Mouse (Mus musculus) common myeloid progenitor, adult 5-6 weeks (primary cell): ENCODE measurements at regions not wholly inside any gene's neighbourhood (a gene's known extent, or its start where the extent isn't known, plus 50 kb on each side); places are given as distances from the start of the nearest gene placed in this dataset.

ENCODE experiments used
- ATAC-seq: replicated peaks from 2 replicates; pipeline ENCODE4 v1.8.0; 2016; ENCODE audit warnings: low read depth, mild to moderate bottlenecking, moderate TSS enrichment, inconsistent platforms; ENCODE audit not compliant: poor library complexity, severe bottlenecking

DNA sequence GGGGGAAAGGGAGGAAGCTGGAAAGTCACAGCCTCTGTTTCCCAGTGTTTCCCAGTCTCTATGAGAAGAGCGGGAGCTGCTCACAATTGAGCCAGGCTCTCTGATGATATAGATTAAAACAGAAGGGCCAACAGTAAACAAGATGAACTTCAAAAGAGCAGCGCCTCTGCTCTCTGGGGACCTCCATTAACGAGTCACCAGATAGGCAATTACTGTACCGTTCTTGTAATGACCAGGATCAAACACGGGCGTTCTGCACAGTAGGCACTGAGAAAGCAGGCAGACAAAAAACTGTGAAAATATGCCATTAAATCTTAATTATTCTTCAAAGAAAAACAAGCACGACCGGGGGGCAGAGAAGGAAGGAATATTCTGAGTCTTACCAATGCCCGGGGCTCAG is 766.8 kb downstream of the Tmem114 start:
- ATAC-seq, result no peak

DNA sequence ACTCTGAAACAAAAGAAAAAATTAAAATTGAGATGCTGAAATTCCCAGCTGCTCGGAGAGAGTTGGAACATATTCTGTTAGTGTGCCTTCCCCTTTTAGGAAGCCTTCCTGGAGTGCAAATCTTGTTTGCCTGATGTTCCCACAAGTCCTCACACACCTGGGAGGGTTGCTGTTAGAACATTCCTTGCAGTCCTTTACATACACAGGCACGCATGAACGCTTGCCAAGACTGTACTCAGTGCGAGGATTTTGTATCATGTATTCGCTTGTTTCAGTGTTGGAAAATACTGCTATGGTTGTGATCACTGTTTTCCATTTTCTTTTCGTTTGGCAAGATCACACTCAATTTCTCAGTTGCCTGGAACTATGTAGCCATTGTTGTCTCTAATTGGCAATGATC is 770.5 kb downstream of the Tmem114 start:
- no peak for ATAC-seq

DNA sequence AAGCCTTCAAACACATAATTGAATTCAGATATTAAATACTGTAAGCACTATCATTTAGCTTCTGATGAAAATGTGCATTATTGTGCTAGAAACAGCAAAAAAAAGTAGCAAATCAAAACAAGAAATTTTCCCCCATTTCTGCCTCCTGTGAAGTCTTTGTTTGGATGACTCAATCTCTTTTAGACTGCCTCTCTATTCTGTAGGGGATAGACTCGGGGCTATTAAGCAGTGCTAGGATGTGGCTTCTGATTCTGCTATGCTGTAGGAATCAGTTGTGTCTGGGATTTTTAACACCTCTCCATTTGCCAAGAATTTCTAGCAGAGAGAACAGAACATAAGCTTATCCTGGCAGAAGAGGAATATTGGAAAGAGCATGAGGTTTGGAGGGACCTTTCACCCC is 775.2 kb downstream of the Tmem114 start:
- ATAC-seq, result no peak

DNA sequence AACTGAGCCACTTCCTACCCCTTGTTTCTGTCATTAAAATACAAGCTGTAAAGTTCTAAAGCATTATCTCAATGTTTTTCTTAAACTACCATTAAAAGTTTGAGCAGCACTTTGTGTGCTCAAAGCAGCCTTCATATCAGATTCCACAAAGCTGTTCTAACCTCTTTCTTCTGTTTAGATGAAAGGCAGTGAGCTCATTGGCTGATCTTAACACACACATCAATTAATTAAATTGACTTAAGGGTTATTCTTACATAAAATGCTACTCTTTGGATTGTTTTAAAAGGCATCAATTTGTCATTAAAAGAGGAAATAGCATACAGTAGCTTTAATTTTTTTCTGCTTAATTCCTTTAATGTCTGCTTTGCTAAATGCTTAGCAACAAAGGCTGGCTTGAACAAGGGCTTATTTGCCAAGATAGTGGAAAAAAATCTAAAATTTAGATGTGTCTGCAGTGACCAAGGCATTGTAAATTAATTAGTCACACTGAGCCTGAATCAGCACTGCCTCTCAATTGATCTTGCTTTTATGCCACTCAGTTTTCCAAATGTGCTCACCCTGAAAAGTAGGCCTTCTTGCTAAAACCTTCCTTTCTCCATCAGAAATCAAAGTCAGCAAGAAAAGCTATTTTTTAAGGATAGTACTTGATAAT is 777.5 kb downstream of the Tmem114 start:
- ATAC-seq, result no peak

DNA sequence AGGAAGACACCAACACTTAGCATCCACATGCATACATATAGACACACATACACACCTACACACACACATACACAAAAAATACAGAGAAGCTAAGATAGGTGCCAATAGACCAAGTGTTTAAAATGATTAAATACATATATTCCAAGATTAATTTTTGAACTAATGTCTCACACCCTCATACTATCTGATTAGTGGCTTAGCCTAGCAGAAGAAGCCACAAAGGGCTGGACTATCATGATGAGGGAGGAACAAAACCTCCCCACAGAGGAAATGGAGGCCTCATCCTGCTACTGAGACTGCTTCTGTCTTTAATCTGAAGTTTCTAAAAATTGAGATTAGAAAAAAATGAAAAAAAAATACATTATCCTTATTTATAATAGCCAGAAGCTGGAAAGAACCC is 780.6 kb downstream of the Tmem114 start:
- no peak for ATAC-seq

DNA sequence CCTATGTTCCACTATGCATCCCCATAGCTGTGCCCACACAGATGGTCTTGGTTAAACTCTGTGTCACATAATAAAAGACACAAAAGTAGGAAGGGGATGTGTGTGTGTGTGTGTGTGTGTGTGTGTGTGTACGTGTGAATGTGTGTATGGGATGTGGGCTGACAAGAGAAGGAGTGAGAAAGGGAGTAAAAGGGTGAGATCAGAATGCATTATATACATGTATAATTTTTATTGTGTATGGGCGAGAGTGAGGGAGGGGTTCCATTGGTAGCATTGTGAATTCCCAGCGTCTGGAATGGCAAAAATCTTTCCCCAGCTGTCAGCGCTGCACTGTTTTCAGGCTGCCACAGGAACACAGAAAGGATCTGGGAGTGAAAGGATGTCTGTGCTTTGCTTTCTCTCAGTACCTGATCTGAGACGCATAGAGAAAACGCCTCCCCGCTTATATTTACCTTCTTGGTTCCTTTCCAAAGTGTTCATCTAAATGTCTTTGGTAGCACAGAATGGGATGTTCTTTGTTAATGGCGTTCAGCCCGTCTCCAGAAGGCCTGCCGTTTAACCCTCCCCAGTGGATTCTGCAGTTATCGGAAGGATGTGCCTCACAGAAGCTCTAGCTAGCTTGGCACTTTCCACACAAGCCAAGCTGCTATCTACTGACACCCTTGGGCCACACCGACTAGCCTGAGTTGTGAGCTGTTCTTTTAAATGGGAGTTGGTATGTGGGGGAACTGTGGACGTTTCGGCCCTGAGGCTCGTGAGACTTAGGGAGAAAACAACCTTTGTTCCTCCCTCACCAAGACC is 785.8 kb downstream of the Tmem114 start:
- no peak for ATAC-seq

DNA sequence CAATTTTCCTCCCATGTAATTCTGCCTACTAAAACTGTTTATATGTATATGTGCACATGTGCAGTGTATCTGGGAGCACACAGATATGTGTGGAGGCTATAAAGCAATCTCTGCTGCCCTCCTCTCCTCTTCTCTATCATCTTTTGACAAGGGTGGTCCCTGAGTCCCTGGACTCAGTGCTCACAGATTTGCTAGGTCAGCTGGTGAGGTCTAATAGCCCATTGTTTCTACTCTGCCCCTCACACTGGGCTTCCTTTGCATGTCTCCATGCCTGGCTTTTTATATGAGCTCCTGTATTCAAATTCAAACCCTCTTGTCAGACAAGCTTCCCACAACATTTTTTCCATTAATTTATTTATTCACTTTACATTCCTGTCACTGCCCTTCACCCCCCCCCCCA is 786.9 kb downstream of the Tmem114 start:
- no peak for ATAC-seq

DNA sequence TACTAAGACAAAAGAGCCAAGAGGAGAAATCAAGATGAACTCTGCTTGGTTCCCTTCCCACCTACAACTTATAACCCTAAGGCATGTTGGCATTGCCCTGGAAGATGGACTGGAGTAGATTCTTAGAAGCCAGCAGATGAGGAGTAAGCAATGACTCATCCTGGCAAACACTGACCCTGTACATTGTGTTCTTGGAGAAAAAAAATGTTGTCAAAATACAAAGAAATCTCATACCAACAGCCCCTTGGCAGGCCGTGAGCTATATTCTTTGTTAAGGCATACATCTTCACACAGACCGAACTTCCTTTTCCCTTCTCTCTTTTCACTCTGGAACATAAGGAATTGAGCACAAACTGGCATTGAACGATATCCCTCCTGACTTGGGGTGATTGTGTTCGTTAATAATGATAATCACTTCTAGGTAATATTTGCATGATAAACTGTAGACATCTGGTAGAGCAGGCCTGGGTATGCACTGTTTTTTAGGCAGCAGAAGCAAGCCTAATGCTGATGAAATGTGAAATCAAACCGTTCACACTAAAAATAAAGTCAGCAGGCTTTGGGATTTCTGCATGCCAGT is 787.7 kb downstream of the Tmem114 start:
- no peak for ATAC-seq

DNA sequence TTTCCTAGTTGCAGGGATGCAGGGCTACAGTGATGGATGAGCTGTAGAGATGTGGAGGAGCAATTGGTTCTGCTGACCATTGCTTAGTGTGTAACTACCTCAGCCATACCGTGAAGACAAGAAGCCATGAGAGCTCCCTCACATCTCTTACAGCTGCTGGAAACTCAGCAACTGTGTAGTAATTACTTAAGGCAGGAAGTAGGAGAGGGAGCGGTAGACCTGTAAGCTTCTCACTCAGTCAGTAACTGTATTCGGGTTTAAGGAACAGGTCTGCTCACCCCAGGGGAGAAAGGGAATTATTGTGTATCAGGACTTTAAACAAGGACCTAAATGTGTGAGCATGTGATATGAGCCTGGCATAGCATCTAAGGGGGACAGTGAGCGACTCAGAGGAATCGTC is 788.6 kb downstream of the Tmem114 start:
- no peak for ATAC-seq

DNA sequence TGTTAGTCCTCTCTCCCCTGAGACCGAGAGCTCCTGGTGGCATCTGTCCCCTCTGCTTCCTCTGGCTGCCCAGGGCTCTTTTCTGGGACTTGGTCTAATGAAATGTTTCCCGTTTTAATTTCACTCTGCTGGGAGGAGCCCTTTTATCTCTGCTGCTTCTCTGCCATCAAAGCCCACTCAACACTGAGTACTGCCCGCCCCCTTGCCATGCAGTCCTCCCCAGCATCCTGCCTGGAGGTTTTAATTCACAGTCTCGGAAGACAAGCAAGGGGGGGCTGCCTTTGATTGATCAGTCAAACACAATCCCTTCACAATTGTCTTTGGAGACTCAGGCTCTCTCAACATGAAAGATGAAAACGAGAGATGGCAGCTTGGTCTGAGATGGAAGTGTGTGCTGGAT is 792.5 kb downstream of the Tmem114 start:
- ATAC-seq, result no peak

DNA sequence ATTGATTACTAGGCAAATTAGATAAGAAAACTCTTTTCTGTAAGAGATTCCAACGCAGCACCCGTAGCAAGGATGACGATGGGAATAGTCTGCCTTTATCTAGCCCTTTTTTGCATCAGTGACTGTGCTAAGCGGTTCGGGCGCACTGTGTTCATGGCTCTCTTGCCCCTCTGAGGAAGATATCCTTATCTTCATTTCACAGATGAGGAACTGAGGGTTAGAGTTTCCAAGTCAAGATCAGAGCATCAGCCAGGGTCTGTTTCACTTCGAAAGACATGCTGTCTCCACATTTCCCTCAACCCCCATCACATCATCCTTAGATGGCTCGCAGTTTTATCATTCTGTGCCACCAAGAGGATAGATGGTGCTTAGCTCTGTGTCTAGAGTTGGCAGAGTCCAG is 796.6 kb downstream of the Tmem114 start:
- ATAC-seq, result no peak

DNA sequence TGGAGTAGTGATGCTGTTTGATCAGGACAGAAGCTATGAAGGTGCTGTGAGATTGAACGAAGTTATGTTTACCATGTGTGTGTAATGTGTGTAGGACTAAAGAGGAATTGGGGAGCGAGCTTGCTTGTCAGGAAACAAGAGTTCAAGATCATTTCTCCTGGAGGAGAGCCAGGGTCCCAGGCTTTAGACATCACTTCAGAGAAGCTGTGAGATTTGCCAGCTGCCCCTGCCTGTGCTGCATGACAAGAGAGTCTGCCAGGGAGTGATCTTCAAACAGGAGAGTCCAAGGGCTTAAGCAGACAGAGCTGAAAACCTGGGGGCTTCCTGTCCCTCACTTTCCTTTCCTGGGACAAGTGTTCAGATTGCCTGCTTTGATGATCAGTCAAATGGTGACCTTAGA is 818.3 kb downstream of the Tmem114 start:
- no peak for ATAC-seq

DNA sequence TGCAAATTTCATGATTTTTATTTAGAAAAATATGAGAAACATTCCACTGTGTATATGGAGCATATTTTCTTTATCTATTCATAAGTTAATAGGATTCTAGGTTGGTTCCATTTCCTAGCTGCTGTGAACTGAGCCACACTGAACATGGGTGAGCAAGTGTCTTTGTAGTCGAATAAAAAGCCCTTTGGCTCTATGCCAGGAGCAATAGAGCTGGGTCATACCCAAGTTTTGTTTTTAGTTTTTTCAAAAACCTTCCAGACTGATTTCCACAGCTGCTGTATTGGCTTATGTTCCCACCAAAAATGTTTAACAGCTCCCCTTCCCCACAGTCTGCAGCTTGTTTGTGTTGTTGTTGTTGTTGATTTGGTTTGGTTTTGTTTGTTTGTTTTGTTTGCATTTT is 822.5 kb downstream of the Tmem114 start:
- no peak for ATAC-seq

DNA sequence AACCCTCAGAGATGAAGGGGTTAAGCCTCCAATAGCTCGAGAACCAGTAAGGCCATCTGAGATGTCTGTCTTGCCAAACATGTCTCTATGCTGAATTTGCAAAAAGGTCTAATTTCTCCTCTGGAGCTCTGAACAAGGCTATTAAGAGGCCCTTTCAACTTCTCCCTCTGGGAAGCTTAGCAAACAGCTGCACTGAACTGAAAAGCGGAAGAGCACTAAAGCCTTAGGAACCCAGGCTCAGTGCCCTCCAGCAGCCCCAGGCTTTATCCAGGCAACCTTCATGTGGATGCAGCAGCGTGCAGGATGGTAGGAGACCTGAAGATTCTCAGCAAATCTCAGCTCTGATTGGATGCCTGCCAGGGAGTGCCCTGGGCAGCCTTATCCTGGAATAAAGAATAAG is 850.1 kb downstream of the Tmem114 start:
- ATAC-seq, result no peak

DNA sequence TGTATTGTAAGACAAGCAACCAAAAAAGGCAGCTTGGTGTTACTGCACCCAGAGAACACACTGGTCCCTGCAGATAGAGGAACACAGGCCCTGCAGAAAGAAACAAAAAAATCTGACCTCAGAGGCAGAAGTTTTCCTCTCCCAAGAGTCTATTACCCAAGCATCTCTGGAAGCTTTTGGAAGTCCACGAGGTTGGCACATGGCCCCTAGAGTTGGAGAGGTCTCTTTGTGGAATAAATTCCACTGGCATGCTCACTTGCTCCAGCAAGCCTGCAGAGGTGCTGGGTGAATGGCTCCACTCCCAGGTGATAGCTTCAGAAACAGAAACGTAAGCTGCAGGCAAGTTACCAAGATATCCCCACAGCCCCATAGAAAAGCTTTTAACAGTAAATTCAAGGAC is 864.1 kb downstream of the Tmem114 start:
- no peak for ATAC-seq

DNA sequence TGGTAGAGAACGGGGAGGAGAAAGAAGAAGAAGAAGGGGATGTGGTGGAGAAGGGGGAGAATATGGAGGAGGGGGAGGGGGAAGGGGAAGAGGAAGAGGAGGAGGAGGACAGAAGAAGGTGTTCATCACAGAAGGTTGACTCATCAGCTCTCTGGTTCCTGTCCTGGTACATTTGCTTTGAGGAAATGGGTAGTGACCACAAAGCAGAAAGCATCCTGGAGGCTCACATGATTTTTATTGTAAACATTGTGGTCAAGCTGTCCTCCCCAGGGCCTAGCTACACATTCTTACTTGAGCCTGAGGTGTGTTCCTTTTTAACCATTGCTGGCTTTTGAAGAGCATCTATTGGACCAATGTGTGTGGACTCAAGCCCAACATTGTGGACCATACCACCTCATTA is 865.8 kb downstream of the Tmem114 start:
- ATAC-seq, result peak; percentile 89

DNA sequence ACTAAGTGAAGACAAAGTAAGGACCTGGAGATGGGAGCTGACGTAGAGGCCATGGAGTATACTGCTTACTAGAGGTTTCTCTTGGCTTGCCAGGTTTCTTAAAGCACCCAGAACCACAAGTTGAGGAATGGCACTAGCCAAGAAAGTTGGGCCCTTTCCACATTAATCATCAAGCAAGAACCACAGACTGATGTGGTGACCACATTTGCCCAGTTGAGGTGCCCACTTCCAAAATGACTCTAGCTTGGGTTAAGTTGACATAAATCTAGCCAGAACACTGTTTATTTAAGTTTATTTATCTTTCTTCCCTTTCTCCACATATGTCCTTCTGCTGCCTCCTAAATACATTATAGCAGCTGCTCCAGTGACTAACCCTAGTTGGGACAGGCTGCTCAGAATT is 866.3 kb downstream of the Tmem114 start:
- peak; percentile 26 for ATAC-seq

DNA sequence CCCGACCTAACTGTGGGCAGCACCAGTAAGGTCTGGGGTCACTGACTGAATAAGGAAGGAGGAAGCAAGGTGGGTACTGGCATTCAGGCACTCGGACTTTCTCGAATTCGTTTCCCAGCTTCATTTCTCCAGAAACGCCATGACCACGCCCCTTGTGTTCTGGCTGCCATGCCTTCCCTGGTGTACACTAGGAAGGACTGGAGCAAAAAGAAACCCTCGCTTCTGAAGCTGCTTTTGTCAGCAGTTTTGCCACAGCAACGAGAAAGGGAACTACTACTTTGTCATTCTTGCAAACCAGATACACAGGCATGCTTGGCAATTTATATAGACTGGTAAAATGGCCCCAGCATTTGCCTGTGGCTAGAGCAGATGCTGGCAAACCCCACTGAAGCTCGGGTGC is 869.0 kb downstream of the Tmem114 start:
- no peak for ATAC-seq

DNA sequence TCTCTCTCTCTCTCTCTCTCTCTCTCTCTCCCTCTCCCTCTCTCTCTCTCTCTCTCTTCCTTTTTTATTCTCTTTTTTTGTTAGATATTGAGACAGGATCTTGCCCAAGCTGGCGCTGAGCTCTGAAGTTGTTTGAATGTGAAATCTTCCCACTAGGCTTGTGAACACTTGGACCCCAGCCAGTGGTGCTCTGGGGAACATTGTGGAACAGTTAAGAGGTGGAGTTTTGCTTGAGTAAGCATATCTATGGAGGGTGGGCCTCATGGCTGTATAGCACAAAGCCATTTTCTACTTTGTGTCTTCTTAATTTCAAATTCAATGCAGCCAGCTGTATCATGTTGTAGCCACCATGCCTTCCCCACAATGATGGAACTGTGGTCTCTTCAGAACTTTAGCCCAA is 875.4 kb downstream of the Tmem114 start:
- ATAC-seq, result no peak

DNA sequence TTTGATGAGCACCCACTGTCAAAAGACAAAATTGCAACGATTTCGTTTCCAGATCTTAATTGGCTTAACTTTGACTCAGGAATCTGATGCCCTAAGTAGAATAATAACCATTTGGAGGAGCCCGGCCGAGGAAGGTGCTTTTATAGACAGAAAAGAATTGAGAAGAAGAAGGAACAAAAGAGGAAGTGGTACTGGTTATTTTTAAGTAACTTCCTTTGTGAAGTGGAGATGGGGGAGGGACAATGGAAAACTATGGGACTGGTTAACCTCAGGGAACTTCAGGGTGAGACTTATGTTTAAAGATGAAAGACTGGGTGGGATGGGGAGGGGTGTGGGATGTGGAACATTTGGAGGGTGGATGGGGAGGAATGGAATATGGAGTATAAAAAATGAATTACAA is 880.9 kb downstream of the Tmem114 start:
- peak; percentile 97 for ATAC-seq

DNA sequence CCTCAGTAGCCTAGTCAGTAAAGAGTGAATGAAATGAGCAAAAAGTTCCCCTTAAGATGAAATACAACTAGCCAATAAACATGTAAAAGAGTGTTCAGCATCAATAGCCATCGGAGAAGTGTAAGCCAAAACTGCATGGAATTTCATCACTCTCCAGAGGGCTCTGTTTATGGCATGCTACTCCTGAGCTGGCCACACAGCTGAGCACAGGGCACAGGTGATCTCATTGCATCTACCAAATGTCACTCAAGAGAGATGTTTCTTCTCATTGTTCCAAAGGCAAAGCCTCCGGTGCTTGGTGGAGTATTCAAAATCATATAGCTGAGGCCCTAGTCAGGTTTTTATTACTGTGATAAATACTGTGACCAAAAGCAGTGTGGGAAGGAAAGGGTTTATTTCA is 895.1 kb downstream of the Tmem114 start:
- no peak for ATAC-seq

DNA sequence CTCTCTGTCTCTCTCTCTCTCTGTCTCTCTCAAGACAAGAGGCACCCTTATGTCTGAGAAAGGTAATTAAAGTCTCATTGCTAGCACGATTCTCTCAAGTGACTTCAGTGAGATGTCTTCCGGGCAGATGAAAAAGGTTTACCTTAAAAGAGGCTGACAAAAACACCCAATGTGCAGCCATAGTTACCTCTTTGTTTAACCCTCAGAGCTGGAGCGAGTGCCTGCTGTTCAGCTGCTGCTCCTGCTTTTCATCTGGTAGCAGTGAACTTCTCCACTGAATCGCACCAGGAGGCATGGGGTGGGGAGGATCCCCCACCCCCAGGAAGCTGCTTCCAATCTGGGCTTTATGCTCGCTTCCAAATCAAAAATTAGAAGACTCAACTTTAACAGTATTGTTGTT is 896.0 kb downstream of the Tmem114 start:
- ATAC-seq, result no peak
